Mouse (Mus musculus) spleen, adult 2 months (tissue): ENCODE measurements around the gene Agpat2. TPM values are rescaled to one million over a fixed set of nuclear protein-coding genes. Genes with fewer than 3 reads are reported as not detected.

Experiments
- DNase-seq, 2 experiments: peaks; one replicate each; pipeline versions ENCODE4 v3.0.0 to v3.0.0-alpha.2; 2012 to 2021; ENCODE audit warnings: low spot score in 2 of 2, low read depth in 1 of 2
- H3K27ac ChIP-seq: fragments of 200-500 bp; 2 replicates; pipeline ENCODE4 v1.5.1; 2012; ENCODE audit warnings: low read length, inconsistent platforms; ENCODE audit not compliant: insufficient read depth
- H3K27me3 ChIP-seq: fragments of 200-500 bp; 2 replicates; pipeline ENCODE4 v1.6.1; 2012; ENCODE audit warnings: mild to moderate bottlenecking, moderate library complexity, low read length, inconsistent platforms; ENCODE audit not compliant: control insufficient read depth, insufficient read depth
- H3K36me3 ChIP-seq: fragments of 200-500 bp; 2 replicates; pipeline ENCODE4 v1.6.1; 2012; ENCODE audit warnings: mild to moderate bottlenecking, low read length, inconsistent platforms; ENCODE audit not compliant: control insufficient read depth, insufficient read depth
- H3K4me1 ChIP-seq: fragments of 200-500 bp; 2 replicates; pipeline ENCODE4 v1.6.1; 2011; ENCODE audit warnings: inconsistent platforms; ENCODE audit not compliant: control insufficient read depth, insufficient read depth, insufficient read length
- H3K4me3 ChIP-seq: fragments of 200-500 bp; 2 replicates; pipeline ENCODE4 v1.5.1; 2011; ENCODE audit warnings: mild to moderate bottlenecking, inconsistent platforms; ENCODE audit not compliant: insufficient read depth, insufficient read length; ENCODE audit errors: extremely low read depth
- CTCF ChIP-seq: fragments of 200-500 bp; IDR thresholded peaks from 2 replicates; pipeline ENCODE4 v1.5.1; 2011; ENCODE audit warnings: mild to moderate bottlenecking, inconsistent platforms; ENCODE audit not compliant: insufficient read depth, insufficient read length, insufficient replicate concordance; ENCODE audit errors: extremely low read depth
- POLR2A ChIP-seq: fragments of 200-500 bp; IDR thresholded peaks from 2 replicates; pipeline ENCODE4 v1.6.1; 2011; ENCODE audit warnings: low read depth, low read length, inconsistent platforms
- WGBS: fragments of 180-500 bp; shearing (Covaris S2); methylation state at CpG from one replicate; pipeline ENCODE4 v1.1.7; 2018; 5-methylcytosine and 5-hydroxymethylcytosine counted together
- polyA plus RNA-seq: library from polyadenylated mRNA; depleted of rRNA; stranded (reverse); fragments of >200 nt; gene quantifications from 2 replicates; pipeline ENCODE4 v1.2.3, GENCODE M21; 2012

The Agpat2 gene
- polyA plus RNA-seq, 1 experiment: 22.7 TPM

DNA sequence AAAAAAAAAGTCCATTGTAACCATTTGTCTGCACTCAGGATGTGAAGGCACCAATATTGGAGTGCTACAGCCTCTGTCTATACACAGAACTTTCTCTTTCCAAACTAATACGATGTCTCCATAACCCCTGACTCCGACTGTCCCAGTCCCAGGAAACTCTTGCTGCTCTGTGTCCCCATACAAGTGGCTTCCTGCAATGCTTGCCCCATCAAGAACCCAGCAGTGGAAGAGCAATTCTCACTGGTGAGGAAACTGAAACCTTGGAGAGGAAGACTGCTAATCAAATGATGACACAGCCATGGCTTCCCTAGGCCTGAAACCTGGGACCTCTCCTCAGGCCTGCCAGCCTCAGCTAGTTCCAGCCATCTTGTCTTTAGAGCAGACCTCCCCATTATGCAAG is 6.4 kb downstream of the Agpat2 start:
- H3K4me1 ChIP-seq: no peaks in the 10 kb centered on the region
- TF ChIP-seq POLR2A: no peak
- no peak for TF ChIP-seq CTCF
- no peaks in the 10 kb centered on the region for H3K27me3 ChIP-seq
- no peak for DNase-seq
- no peak overlapping the region for H3K4me3 ChIP-seq
- no peak overlapping the region for H3K27ac ChIP-seq
- WGBS: 90% methylated on average over 2 of the region's 2 CpGs
- no peaks in the 10 kb centered on the region for H3K36me3 ChIP-seq

- Histone ChIP-seq H3K4me3 (no peak overlapping the region), H3K36me3 (no peaks in the 10 kb centered on the region), H3K27ac (no peak overlapping the region), H3K4me1 (no peaks in the 10 kb centered on the region), H3K27me3 (no peaks in the 10 kb centered on the region)
- DNase-seq: no peak
- WGBS: 95% methylated on average over 3 of the region's 3 CpGs
- TF ChIP-seq CTCF: no peak
- no peak for TF ChIP-seq POLR2A
Observed at GRCm38 (mm10) chr2:26596898-26597297, 7.3 kb downstream of the Agpat2 start.

DNA sequence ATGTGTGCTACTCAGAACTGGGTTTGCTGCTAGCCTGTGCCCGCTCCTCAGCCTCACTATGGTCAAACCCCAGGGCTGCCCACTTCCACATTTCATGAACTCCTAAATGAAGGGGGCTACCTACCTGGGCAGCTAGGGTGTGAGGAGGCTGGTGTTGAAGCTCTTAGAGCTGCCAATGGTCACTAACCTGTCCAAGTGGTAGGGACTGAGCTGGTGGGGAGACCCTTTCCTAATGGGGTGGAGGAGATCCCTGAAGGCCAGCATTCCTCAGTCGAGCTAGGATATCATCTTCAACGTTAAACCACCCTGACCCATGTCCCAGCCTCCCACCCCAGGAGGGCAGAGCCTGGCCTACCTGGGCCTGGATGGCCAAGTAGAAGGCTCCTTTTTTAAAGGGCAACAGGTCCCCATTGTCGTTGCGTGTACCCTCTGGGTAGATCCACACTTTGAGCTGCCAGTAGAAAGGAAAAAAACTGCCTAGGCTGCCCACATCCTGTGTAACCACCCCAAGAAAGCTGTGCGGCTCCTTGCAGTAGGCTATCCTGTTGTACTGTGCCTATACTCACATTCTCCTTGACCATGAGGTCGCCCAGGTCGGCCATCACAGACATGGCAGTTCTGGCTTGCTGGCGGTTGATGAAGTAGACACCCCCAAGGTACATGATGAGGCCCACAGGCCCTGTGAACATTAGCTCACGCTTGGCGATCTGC is 8.3 kb downstream of the Agpat2 start:
- Histone ChIP-seq H3K27me3 (no peaks in the 10 kb centered on the region), H3K4me3 (no peak overlapping the region), H3K27ac (no peak overlapping the region), H3K4me1 (no peaks in the 10 kb centered on the region), H3K36me3 (no peaks in the 10 kb centered on the region)
- TF ChIP-seq CTCF: no peak
- TF ChIP-seq POLR2A: no peak
- 50% methylated on average over 11 of the region's 11 CpGs for WGBS
- no peak for DNase-seq

DNA sequence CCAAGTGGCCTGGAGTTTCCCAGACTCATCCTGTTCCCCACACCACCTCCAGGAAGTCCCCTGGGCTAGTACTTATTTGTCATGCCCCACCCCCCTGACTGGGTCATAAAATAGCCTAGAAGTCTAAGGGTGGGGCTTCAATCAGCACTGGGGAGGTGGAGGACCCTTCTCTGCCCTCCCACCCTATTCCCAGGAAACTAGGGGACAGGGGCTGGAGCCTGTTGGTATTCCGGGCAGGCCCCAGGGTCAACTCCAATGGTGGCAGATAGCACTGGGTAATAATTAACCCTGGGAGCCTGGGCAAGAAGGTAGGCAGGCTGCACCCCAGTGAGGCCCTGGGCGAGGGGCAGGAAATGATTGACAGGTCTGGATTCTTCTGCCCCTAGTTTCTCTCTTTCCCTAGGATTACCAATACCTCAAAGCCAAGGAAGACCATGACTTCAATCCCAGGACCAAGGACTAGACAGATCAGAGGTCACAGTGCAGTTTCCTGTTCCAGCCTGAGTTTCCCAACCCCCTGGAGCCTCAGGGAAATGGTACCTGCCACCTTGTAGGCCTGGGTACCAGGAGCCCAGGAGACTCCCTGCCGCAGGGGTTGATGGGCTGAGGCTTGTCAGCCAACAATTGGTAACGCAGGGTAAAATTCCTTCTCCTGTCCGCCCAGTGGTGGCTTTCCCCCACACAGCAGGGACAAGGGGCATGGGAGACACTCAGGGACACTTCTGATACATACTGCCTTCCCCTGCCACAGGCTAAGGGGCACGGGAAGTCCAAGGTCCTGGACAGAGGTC is 9.1 kb downstream of the Agpat2 start:
- WGBS: 75% methylated on average over 6 of the region's 6 CpGs
- H3K4me1 ChIP-seq: no peaks in the 10 kb centered on the region
- DNase-seq: no peak
- TF ChIP-seq POLR2A (no peak), CTCF (no peak)
- no peak overlapping the region for H3K4me3 ChIP-seq
- H3K36me3 ChIP-seq: no peaks in the 10 kb centered on the region
- H3K27ac ChIP-seq: no peak overlapping the region
- H3K27me3 ChIP-seq: no peaks in the 10 kb centered on the region

DNA sequence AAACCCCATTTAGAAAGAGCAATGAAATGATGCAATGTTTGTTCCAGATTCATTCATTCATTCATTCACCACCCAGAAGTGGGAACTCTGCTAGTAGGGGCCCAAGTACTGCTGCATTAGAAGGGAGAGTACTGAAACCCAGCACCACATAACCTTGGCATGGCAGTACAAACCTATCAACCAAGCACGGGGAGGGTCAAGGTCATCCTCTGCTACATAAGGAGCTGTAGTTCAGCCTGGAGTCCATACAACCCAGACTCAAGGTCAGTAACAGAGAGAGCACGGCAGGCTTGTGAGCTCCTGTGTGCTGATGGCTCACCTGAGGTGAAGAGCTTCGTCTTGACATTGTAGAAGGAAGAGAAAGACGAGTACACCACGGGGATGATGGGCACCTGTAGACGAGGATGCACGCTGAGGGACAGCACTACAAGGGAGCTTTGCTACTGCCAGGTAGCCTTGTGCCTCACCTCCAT is 9.7 kb downstream of the Agpat2 start:
- WGBS: 82% methylated on average over 7 of the region's 7 CpGs
- no peaks in the 10 kb centered on the region for H3K36me3 ChIP-seq
- H3K27me3 ChIP-seq: no peaks in the 10 kb centered on the region
- no peak for TF ChIP-seq POLR2A
- no peak for TF ChIP-seq CTCF
- no peak overlapping the region for H3K27ac ChIP-seq
- no peak overlapping the region for H3K4me3 ChIP-seq
- no peak for DNase-seq
- H3K4me1 ChIP-seq: no peaks in the 10 kb centered on the region

GRCm38 (mm10) chr2:26594022-26594346 is 10.2 kb downstream of the Agpat2 start:
- TF ChIP-seq CTCF (peak; percentile 43; the same call in 1 of the 2 replicates), POLR2A (no peak)
- H3K4me3 ChIP-seq: no peak overlapping the region
- H3K27ac ChIP-seq: no peak overlapping the region
- DNase-seq: peak; percentile 52 to 74
- no peaks in the 10 kb centered on the region for H3K27me3 ChIP-seq
- no peaks in the 10 kb centered on the region for H3K36me3 ChIP-seq
- 54% methylated on average over 9 of the region's 9 CpGs for WGBS
- no peaks in the 10 kb centered on the region for H3K4me1 ChIP-seq
